Mouse (Mus musculus): ENCODE measurements at regions not wholly inside any gene's neighbourhood (a gene's known extent, or its start where the extent isn't known, plus 50 kb on each side); places are given as distances from the start of the nearest gene placed in this dataset.

DNA sequence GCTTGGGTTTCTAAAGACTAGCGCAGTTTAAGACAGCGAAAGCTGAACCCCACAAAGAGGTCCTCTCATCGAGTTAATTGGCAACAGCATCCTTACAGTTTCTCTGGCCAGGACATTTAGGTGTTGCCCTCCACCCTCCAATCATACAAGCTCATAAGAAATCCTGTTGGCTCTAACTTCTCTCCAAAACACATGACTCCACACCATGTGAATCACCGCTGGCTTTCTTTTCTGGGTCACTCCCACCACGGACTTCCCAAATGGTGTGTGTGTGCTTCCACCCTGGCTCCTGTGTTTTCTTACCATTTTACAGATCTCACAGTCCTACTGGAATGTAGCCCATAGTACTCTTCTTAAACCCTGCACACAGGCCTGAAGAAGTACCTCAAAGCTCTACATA, 190.6 kb downstream of the Mylk4 start:
- H3K27ac ChIP-seq (ENCODE audit: insufficient read depth, low read length) = no peak overlapping the region
- H3K4me3 ChIP-seq (ENCODE audit: low read depth, low read length) = no peak overlapping the region
- peaks cover 8% of the 10 kb centered on the region for H3K9me3 ChIP-seq (replicated peaks; ENCODE audit: control insufficient read depth, insufficient read depth, low read length, poor library complexity, severe bottlenecking)
- no peak for TF ChIP-seq POLR2A (IDR thresholded peaks at IDR 0.05; ENCODE audit: insufficient read depth, low read length)
- no peak for TF ChIP-seq EP300 (IDR thresholded peaks at IDR 0.05; ENCODE audit: insufficient read depth, low read depth, low read length)
- H3K4me1 ChIP-seq (ENCODE audit: control insufficient read depth, insufficient read depth, low read length) = no peaks in the 10 kb centered on the region
- no peaks in the 10 kb centered on the region for H3K36me3 ChIP-seq (ENCODE audit: control insufficient read depth, insufficient read depth, low read length, poor library complexity, severe bottlenecking)
- no peaks in the 10 kb centered on the region for H3K27me3 ChIP-seq (ENCODE audit: control insufficient read depth, insufficient read depth, low read length, poor library complexity, severe bottlenecking)
- no peak overlapping the region for H3K9ac ChIP-seq (ENCODE audit: low read depth, poor library complexity, severe bottlenecking)

DNA sequence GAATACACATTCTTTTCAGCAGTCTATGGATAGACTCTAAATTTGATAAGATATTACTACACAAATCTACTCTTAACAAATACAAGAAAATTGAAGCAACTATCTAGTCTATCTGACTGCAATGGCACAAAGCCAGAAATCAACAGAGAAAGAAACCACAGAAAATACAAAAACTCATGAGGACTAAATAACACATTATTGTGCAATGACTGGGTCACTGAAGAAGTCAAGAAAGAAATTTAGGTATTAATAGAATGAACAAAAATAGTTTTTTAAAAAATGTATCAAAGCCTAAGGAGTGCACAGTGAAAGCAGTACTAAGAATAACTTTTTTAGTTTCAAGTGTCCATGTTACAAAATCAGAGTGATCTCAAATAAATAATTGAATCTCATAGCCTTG, 202.2 kb downstream of the Mylk4 start:
- H3K27me3 ChIP-seq (ENCODE audit: control insufficient read depth, insufficient read depth, low read length, poor library complexity, severe bottlenecking) = no peaks in the 10 kb centered on the region
- H3K9me3 ChIP-seq (replicated peaks; ENCODE audit: control insufficient read depth, insufficient read depth, low read length, poor library complexity, severe bottlenecking) = no peaks in the 10 kb centered on the region
- TF ChIP-seq POLR2A (IDR thresholded peaks at IDR 0.05; ENCODE audit: insufficient read depth, low read length) (no peak), CTCF (IDR thresholded peaks at IDR 0.05; ENCODE audit: low read depth, low read length) (no peak), EP300 (IDR thresholded peaks at IDR 0.05; ENCODE audit: insufficient read depth, low read depth, low read length) (no peak)
- H3K9ac ChIP-seq (ENCODE audit: low read depth, poor library complexity, severe bottlenecking) = no peak overlapping the region
- H3K4me3 ChIP-seq (ENCODE audit: low read depth, low read length) = no peak overlapping the region
- no peaks in the 10 kb centered on the region for H3K4me1 ChIP-seq (ENCODE audit: control insufficient read depth, insufficient read depth, low read length)
- no peaks in the 10 kb centered on the region for H3K36me3 ChIP-seq (ENCODE audit: control insufficient read depth, insufficient read depth, low read length, poor library complexity, severe bottlenecking)
- H3K27ac ChIP-seq (ENCODE audit: insufficient read depth, low read length) = no peak overlapping the region

DNA sequence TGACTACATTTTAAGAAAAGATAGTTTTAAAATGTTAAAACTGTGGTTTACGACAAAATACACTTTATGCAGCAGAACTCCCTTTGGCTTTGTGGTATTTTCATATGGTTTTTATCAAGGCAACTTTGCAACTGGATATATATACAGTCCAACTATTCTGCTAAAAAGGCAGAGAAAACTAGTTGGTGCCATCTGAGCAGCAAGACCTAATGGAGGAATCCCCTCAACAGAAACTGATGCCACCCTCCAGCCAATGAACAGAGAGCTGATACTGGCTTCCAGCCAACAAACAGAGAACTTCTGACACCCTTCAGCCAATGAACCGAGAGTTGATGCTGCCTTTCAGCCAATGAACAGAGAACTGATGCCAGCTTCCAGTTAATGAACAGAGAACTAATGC, 215.9 kb downstream of the Mylk4 start:
- Histone ChIP-seq H3K27me3 (ENCODE audit: control insufficient read depth, insufficient read depth, low read length, poor library complexity, severe bottlenecking) (no peaks in the 10 kb centered on the region), H3K27ac (ENCODE audit: insufficient read depth, low read length) (no peak overlapping the region), H3K4me3 (ENCODE audit: low read depth, low read length) (no peak overlapping the region), H3K9ac (ENCODE audit: low read depth, poor library complexity, severe bottlenecking) (no peak overlapping the region), H3K4me1 (ENCODE audit: control insufficient read depth, insufficient read depth, low read length) (no peaks in the 10 kb centered on the region), H3K36me3 (ENCODE audit: control insufficient read depth, insufficient read depth, low read length, poor library complexity, severe bottlenecking) (no peaks in the 10 kb centered on the region), H3K9me3 (replicated peaks; ENCODE audit: control insufficient read depth, insufficient read depth, low read length, poor library complexity, severe bottlenecking) (no peaks in the 10 kb centered on the region)
- TF ChIP-seq CTCF (IDR thresholded peaks at IDR 0.05; ENCODE audit: low read depth, low read length) = no peak
- TF ChIP-seq EP300 (IDR thresholded peaks at IDR 0.05; ENCODE audit: insufficient read depth, low read depth, low read length) = no peak
- no peak for TF ChIP-seq POLR2A (IDR thresholded peaks at IDR 0.05; ENCODE audit: insufficient read depth, low read length)

DNA sequence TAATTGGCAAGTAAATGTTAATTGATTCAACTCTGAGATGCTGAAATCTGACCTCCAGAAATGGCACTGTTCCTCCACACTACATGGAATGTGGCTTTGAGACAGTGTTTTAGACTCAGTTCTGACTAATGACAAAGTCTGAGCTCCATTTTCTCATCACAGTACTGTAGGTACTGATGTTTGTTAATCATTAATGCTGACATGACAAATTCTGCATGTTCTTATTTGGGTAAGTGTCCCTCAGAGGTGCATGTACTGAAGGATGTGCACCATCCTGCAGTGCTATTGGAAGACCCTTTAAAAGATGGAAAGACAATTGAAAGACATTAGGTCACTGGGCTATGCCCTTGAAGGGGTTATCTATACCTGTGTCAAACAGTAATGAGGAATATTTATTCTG, 222.1 kb upstream of the Gmds start:
- no peak for TF ChIP-seq EP300 (IDR thresholded peaks at IDR 0.05; ENCODE audit: insufficient read depth, low read depth, low read length)
- TF ChIP-seq CTCF (IDR thresholded peaks at IDR 0.05; ENCODE audit: low read depth, low read length) = no peak
- TF ChIP-seq POLR2A (IDR thresholded peaks at IDR 0.05; ENCODE audit: insufficient read depth, low read length) = no peak
- Histone ChIP-seq H3K9me3 (replicated peaks; ENCODE audit: control insufficient read depth, insufficient read depth, low read length, poor library complexity, severe bottlenecking) (no peaks in the 10 kb centered on the region; the same call in 1 of the 2 replicates), H3K36me3 (ENCODE audit: control insufficient read depth, insufficient read depth, low read length, poor library complexity, severe bottlenecking) (no peaks in the 10 kb centered on the region), H3K27me3 (ENCODE audit: control insufficient read depth, insufficient read depth, low read length, poor library complexity, severe bottlenecking) (no peaks in the 10 kb centered on the region), H3K4me1 (ENCODE audit: control insufficient read depth, insufficient read depth, low read length) (no peaks in the 10 kb centered on the region), H3K4me3 (ENCODE audit: low read depth, low read length) (no peak overlapping the region), H3K27ac (ENCODE audit: insufficient read depth, low read length) (no peak overlapping the region), H3K9ac (ENCODE audit: low read depth, poor library complexity, severe bottlenecking) (no peak overlapping the region)

DNA sequence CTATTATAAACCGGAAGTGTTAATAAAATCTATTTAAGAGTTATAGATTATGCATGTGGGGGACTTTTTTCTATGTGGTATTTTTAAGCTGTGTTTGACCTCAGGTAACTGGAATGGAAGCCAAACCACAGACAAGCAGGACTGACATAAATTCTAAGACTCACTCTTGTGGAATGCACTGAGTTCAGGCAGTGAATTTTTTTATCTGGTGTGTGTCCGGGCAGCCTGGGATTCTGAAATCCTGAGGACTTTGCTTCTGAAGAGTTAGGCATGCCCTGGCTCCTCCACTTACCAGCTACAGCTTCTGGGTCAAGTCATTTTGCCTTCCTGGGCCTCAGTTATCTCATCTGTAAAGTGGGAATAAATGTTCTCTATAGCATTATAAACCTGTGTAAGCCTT, 217.9 kb upstream of the Gmds start:
- no peak overlapping the region for H3K9ac ChIP-seq (ENCODE audit: low read depth, poor library complexity, severe bottlenecking)
- TF ChIP-seq POLR2A (IDR thresholded peaks at IDR 0.05; ENCODE audit: insufficient read depth, low read length) (no peak), EP300 (IDR thresholded peaks at IDR 0.05; ENCODE audit: insufficient read depth, low read depth, low read length) (no peak), CTCF (IDR thresholded peaks at IDR 0.05; ENCODE audit: low read depth, low read length) (no peak)

DNA sequence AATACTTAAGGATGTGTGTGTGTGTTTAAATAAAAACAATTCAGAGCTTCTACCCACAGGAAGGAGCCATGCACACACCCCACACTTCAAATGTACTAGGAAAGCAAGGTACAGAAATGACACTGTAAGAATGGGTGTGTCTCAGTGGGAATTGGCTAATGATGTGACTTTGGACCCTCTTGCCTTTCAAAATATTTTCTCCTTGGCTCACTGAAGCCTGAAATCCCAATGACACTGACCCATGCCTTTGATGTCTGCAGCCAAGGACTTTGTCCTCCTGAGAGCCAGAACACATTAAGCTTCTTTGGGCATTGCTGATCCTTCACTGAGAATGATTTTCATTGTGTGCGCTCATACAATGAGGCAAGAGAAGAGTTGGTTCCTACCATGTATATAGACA, 216.5 kb upstream of the Gmds start:
- TF ChIP-seq POLR2A (IDR thresholded peaks at IDR 0.05; ENCODE audit: insufficient read depth, low read length) (no peak), CTCF (IDR thresholded peaks at IDR 0.05; ENCODE audit: low read depth, low read length) (no peak), EP300 (IDR thresholded peaks at IDR 0.05; ENCODE audit: insufficient read depth, low read depth, low read length) (no peak)
- Histone ChIP-seq H3K4me3 (ENCODE audit: low read depth, low read length) (no peak overlapping the region), H3K27me3 (ENCODE audit: control insufficient read depth, insufficient read depth, low read length, poor library complexity, severe bottlenecking) (no peaks in the 10 kb centered on the region), H3K9ac (ENCODE audit: low read depth, poor library complexity, severe bottlenecking) (no peak overlapping the region), H3K4me1 (ENCODE audit: control insufficient read depth, insufficient read depth, low read length) (no peaks in the 10 kb centered on the region), H3K9me3 (replicated peaks; ENCODE audit: control insufficient read depth, insufficient read depth, low read length, poor library complexity, severe bottlenecking) (no peaks in the 10 kb centered on the region), H3K36me3 (ENCODE audit: control insufficient read depth, insufficient read depth, low read length, poor library complexity, severe bottlenecking) (no peaks in the 10 kb centered on the region), H3K27ac (ENCODE audit: insufficient read depth, low read length) (no peak overlapping the region)

More for the DNA sequence above, 217.9 kb upstream of the Gmds start:
- Histone ChIP-seq H3K4me1 (ENCODE audit: control insufficient read depth, insufficient read depth, low read length) (no peaks in the 10 kb centered on the region), H3K27me3 (ENCODE audit: control insufficient read depth, insufficient read depth, low read length, poor library complexity, severe bottlenecking) (no peaks in the 10 kb centered on the region), H3K9me3 (replicated peaks; ENCODE audit: control insufficient read depth, insufficient read depth, low read length, poor library complexity, severe bottlenecking) (no peaks in the 10 kb centered on the region; the same call in 1 of the 2 replicates), H3K36me3 (ENCODE audit: control insufficient read depth, insufficient read depth, low read length, poor library complexity, severe bottlenecking) (no peaks in the 10 kb centered on the region), H3K4me3 (ENCODE audit: low read depth, low read length) (no peak overlapping the region), H3K27ac (ENCODE audit: insufficient read depth, low read length) (no peak overlapping the region)

Data from ES-Bruce4 (cell line).